Mouse (Mus musculus) neural tube, embryonic 11.5 days (tissue): ENCODE measurements at regions not wholly inside any gene's neighbourhood (a gene's known extent, or its start where the extent isn't known, plus 50 kb on each side); places are given as distances from the start of the nearest gene placed in this dataset.

Experiments
- ATAC-seq: fragments of 200-750 bp; cut with Nextera tagmentation; 2 replicates; pipeline ENCODE4 v1.8.0; 2017; ENCODE audit warnings: moderate number of reproducible peaks, mild to moderate bottlenecking, moderate TSS enrichment, moderate library complexity; ENCODE audit not compliant: insufficient read depth, low FRiP score, low TSS enrichment
- DNase-seq: peaks from one replicate; pipeline ENCODE4 v3.0.0-alpha.2; 2015; ENCODE audit warnings: low spot score
- H3K27ac ChIP-seq: fragments of 300-500 bp; sonication (generic); 2 replicates; pipeline ENCODE4 v1.5.1; 2014; ENCODE audit warnings: low read depth, mild to moderate bottlenecking, low read length
- H3K27me3 ChIP-seq: fragments of 300-500 bp; sonication (generic); 2 replicates; pipeline ENCODE4 v1.6.1; 2014; ENCODE audit warnings: mild to moderate bottlenecking, low read length, mixed read lengths; ENCODE audit not compliant: control insufficient read depth, insufficient read depth
- H3K36me3 ChIP-seq: fragments of 300-500 bp; sonication (generic); 2 replicates; pipeline ENCODE4 v1.6.1; 2014; ENCODE audit warnings: mild to moderate bottlenecking, low read length, moderate library complexity, mixed read lengths; ENCODE audit not compliant: control insufficient read depth, insufficient read depth
- H3K4me1 ChIP-seq: fragments of 300-500 bp; sonication (generic); 2 replicates; pipeline ENCODE4 v1.6.1; 2014; ENCODE audit warnings: low read length, mixed read lengths; ENCODE audit not compliant: control insufficient read depth, insufficient read depth
- H3K4me2 ChIP-seq: fragments of 300-500 bp; sonication (generic); 2 replicates; pipeline ENCODE4 v1.6.1; 2014; ENCODE audit warnings: low read depth, mild to moderate bottlenecking, moderate library complexity
- H3K4me3 ChIP-seq: fragments of 300-500 bp; sonication (generic); 2 replicates; pipeline ENCODE4 v1.5.1; 2014; ENCODE audit warnings: low read depth, low read length
- H3K9ac ChIP-seq: fragments of 300-500 bp; sonication (generic); 2 replicates; pipeline ENCODE4 v1.6.1; 2014; ENCODE audit warnings: mild to moderate bottlenecking, low read length
- H3K9me3 ChIP-seq: fragments of 300-500 bp; sonication (generic); 2 replicates; pipeline ENCODE4 v1.6.1; 2016; ENCODE audit warnings: low read length; ENCODE audit not compliant: control insufficient read depth
- WGBS: fragments of 180-500 bp; shearing (Covaris S2); extraction: QIAGEN DNeasy Blood & Tissue Kit; methylation state at CpG from one replicate; pipeline ENCODE4 v1.1.7; 2014; 5-methylcytosine and 5-hydroxymethylcytosine counted together

GRCm38 (mm10) chr11:85966207-85966606 is 80.0 kb downstream of the Tbx4 start:
- Histone ChIP-seq H3K9me3 (no peaks in the 10 kb centered on the region), H3K4me3 (no peak overlapping the region), H3K9ac (no peak overlapping the region), H3K4me2 (no peak overlapping the region), H3K27ac (no peak overlapping the region), H3K36me3 (no peaks in the 10 kb centered on the region), H3K4me1 (no peaks in the 10 kb centered on the region), H3K27me3 (no peaks in the 10 kb centered on the region)
- WGBS: 77% methylated on average over 5 of the region's 5 CpGs
- DNase-seq (no peak), ATAC-seq (no peak)

- Histone ChIP-seq H3K27ac (no peak overlapping the region), H3K4me2 (no peak overlapping the region), H3K4me3 (no peak overlapping the region), H3K9ac (no peak overlapping the region), H3K27me3 (no peaks in the 10 kb centered on the region), H3K36me3 (no peaks in the 10 kb centered on the region), H3K4me1 (no peaks in the 10 kb centered on the region), H3K9me3 (no peaks in the 10 kb centered on the region)
- ATAC-seq (no peak), DNase-seq (no peak)
- 92% methylated on average over 2 of the region's 2 CpGs for WGBS
Observed at GRCm38 (mm10) chr11:85970287-85970686, 84.1 kb downstream of the Tbx4 start.

DNA sequence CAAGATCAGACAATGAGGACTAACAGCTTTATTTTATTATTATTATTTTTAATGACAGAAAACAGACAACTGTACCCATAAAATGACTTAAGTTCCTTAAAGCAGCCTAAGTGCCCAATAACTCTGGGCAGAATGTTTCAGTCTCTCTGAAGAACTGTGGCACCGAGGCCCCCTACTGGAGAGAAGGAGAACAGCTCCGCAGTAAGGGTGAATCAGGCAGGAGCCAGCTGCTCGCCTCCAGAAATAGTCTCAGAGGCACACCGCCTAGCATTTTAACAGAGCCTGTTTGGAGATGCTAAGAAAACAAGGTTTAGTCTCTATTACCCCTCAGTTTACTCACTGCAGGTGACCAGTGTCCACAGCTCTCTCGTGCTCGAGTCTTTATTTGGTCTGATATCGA is 86.2 kb downstream of the Tbx4 start:
- Histone ChIP-seq H3K4me1 (no peaks in the 10 kb centered on the region), H3K4me2 (no peak overlapping the region), H3K27ac (no peak overlapping the region), H3K9ac (no peak overlapping the region), H3K4me3 (no peak overlapping the region), H3K9me3 (no peaks in the 10 kb centered on the region), H3K36me3 (no peaks in the 10 kb centered on the region), H3K27me3 (no peaks in the 10 kb centered on the region)
- ATAC-seq: no peak
- WGBS: 30% methylated on average over 7 of the region's 7 CpGs
- DNase-seq: peak; percentile 71

DNA sequence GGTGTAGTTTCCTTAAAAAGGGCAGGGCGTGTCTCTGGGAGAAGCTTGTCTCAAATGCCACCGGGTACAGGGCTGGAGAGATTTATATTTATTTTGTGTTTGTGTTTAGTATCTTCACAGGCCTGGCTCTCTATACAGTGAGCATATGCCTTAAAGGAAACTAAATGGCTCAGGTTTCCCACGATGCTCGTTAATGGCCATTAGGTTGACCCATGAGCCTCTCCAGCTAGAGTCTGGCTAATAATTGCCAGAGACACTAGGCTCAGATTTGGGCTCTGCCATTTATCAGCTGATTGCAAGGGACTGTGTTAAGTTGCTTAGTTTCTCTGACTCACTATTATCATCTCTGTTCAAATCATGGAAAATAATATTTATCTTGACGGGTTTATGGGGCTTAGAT is 87.5 kb downstream of the Tbx4 start:
- Histone ChIP-seq H3K4me1 (no peaks in the 10 kb centered on the region), H3K4me3 (no peak overlapping the region), H3K27me3 (no peaks in the 10 kb centered on the region), H3K27ac (no peak overlapping the region), H3K36me3 (no peaks in the 10 kb centered on the region), H3K9me3 (no peaks in the 10 kb centered on the region), H3K4me2 (no peak overlapping the region), H3K9ac (no peak overlapping the region)
- WGBS: 67% methylated on average over 5 of the region's 5 CpGs
- DNase-seq: no peak
- no peak for ATAC-seq

GRCm38 (mm10) chr11:85976693-85977434 is 90.6 kb downstream of the Tbx4 start:
- no peaks in the 10 kb centered on the region for H3K9me3 ChIP-seq
- DNase-seq (no peak), ATAC-seq (no peak)
- H3K4me2 ChIP-seq: no peak overlapping the region
- 66% methylated on average over 18 of the region's 18 CpGs for WGBS
- no peaks in the 10 kb centered on the region for H3K36me3 ChIP-seq
- no peak overlapping the region for H3K9ac ChIP-seq
- H3K4me1 ChIP-seq: no peaks in the 10 kb centered on the region
- H3K27me3 ChIP-seq: no peaks in the 10 kb centered on the region
- H3K4me3 ChIP-seq: no peak overlapping the region
- H3K27ac ChIP-seq: no peak overlapping the region

DNA sequence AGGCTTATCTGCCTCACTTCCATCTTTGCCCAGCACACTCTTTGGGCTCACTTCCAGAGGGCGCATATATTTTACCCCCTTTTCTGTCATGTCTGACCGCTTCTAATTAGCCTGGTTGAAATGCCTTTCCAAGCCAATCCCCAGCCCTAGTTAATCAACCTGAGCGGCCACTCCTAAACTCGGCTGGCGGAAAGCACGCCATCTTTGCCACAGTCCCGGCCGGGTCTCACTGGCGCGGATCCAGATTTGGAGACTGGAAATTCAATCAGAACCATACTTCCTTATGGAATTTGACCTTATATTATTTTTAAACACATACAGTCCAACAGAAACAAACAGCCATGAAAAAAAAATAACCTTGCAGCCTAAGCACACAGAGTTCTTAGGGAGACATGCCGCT is 94.2 kb downstream of the Tbx4 start:
- Histone ChIP-seq H3K4me2 (no peak overlapping the region), H3K9me3 (no peaks in the 10 kb centered on the region), H3K4me3 (no peak overlapping the region), H3K27me3 (no peaks in the 10 kb centered on the region), H3K9ac (no peak overlapping the region), H3K4me1 (no peaks in the 10 kb centered on the region), H3K36me3 (no peaks in the 10 kb centered on the region), H3K27ac (no peak overlapping the region)
- ATAC-seq (no peak), DNase-seq (no peak)
- WGBS: 90% methylated on average over 11 of the region's 11 CpGs

GRCm38 (mm10) chr11:85981561-85981960 is 95.3 kb downstream of the Tbx4 start:
- ATAC-seq (no peak), DNase-seq (no peak)
- 93% methylated on average over 4 of the region's 4 CpGs for WGBS
- no peaks in the 10 kb centered on the region for H3K4me1 ChIP-seq
- H3K4me2 ChIP-seq: no peak overlapping the region
- H3K27ac ChIP-seq: no peak overlapping the region
- no peak overlapping the region for H3K4me3 ChIP-seq
- no peaks in the 10 kb centered on the region for H3K9me3 ChIP-seq
- no peaks in the 10 kb centered on the region for H3K27me3 ChIP-seq
- H3K36me3 ChIP-seq: no peaks in the 10 kb centered on the region
- no peak overlapping the region for H3K9ac ChIP-seq

- no peak for DNase-seq
- Histone ChIP-seq H3K9me3 (no peaks in the 10 kb centered on the region), H3K4me3 (no peak overlapping the region), H3K27me3 (0 out of 2 replicates have a peak, but pooled peaks cover 3% of the 10 kb centered on the region), H3K27ac (no peak overlapping the region), H3K4me2 (no peak overlapping the region), H3K9ac (no peak overlapping the region), H3K36me3 (no peaks in the 10 kb centered on the region), H3K4me1 (peaks cover 5% of the 10 kb centered on the region; the same call in 1 of the 2 replicates)
- WGBS: 86% methylated on average over 8 of the region's 8 CpGs
- no peak for ATAC-seq
Observed at GRCm38 (mm10) chr11:85986338-85986737, 100.1 kb downstream of the Tbx4 start.

GRCm38 (mm10) chr11:85987181-85987580 is 101.0 kb downstream of the Tbx4 start:
- no peak overlapping the region for H3K27ac ChIP-seq
- H3K27me3 ChIP-seq: 0 out of 2 replicates have a peak, but pooled peaks cover 3% of the 10 kb centered on the region
- no peak overlapping the region for H3K4me3 ChIP-seq
- no peak for ATAC-seq
- no peak overlapping the region for H3K9ac ChIP-seq
- WGBS: 95% methylated on average over 2 of the region's 2 CpGs
- no peak for DNase-seq
- H3K4me1 ChIP-seq: peaks cover 5% of the 10 kb centered on the region; the same call in 1 of the 2 replicates
- no peaks in the 10 kb centered on the region for H3K36me3 ChIP-seq
- no peaks in the 10 kb centered on the region for H3K9me3 ChIP-seq
- H3K4me2 ChIP-seq: no peak overlapping the region
